Mouse (Mus musculus): Measurements from ENCODE around the gene Nol9. TPM values are rescaled to one million over a fixed set of nuclear protein-coding genes. Genes with fewer than 3 reads are reported as not detected.

Nol9 gene
- polyA plus RNA-seq, 1 experiment from 2014 or later = 20.5 TPM

- H3K27ac ChIP-seq = no peak overlapping the region
- no peak overlapping the region for H3K9ac ChIP-seq (ENCODE audit: low read depth, low read length)
- 96% methylated on average over 3 of the region's 3 CpGs for WGBS
- ATAC-seq (replicated peaks; ENCODE audit: low FRiP score, low read depth) = no peak
- TF ChIP-seq CTCF (IDR thresholded peaks at IDR 0.05; ENCODE audit: low read depth) = no peak
- no peak overlapping the region for H3K4me3 ChIP-seq (replicated peaks; ENCODE audit: low read depth, low read length)
- H3K9me3 ChIP-seq (replicated peaks; ENCODE audit: low read length) = no peaks in the 10 kb centered on the region
- no peak overlapping the region for H3K4me2 ChIP-seq (ENCODE audit: low read length)
- H3K4me1 ChIP-seq (replicated peaks; ENCODE audit: insufficient read depth, low read length) = 0 out of 2 replicates have a peak, but pooled peaks cover 9% of the 10 kb centered on the region
- H3K36me3 ChIP-seq (ENCODE audit: insufficient read depth, low read length) = no peaks in the 10 kb centered on the region
- DNase-seq (ENCODE audit: low spot score) = no peak
- H3K27me3 ChIP-seq (ENCODE audit: insufficient read depth, low read length) = no peaks in the 10 kb centered on the region
Observed at GRCm38 (mm10) chr4:152002063-152002462, 37.1 kb upstream of the Nol9 start.

GRCm38 (mm10) chr4:152006137-152006536 lies 33.0 kb upstream of the Nol9 start:
- H3K4me2 ChIP-seq (ENCODE audit: low read length) = no peak overlapping the region
- H3K27ac ChIP-seq = no peak overlapping the region
- peaks cover 29% of the 10 kb centered on the region for H3K4me1 ChIP-seq (replicated peaks; ENCODE audit: insufficient read depth, low read length)
- peak; percentile 54 for TF ChIP-seq CTCF (IDR thresholded peaks at IDR 0.05; ENCODE audit: low read depth)
- no peak overlapping the region for H3K9ac ChIP-seq (ENCODE audit: low read depth, low read length)
- H3K4me3 ChIP-seq (replicated peaks; ENCODE audit: low read depth, low read length) = no peak overlapping the region
- no peaks in the 10 kb centered on the region for H3K9me3 ChIP-seq (replicated peaks; ENCODE audit: low read length)
- ATAC-seq (replicated peaks; ENCODE audit: low FRiP score, low read depth) = no peak
- no peak for DNase-seq (ENCODE audit: low spot score)
- no peaks in the 10 kb centered on the region for H3K36me3 ChIP-seq (ENCODE audit: insufficient read depth, low read length)
- no peaks in the 10 kb centered on the region for H3K27me3 ChIP-seq (ENCODE audit: insufficient read depth, low read length)
- WGBS = 78% methylated on average over 6 of the region's 6 CpGs

- no peaks in the 10 kb centered on the region for H3K36me3 ChIP-seq (ENCODE audit: insufficient read depth, low read length)
- H3K4me3 ChIP-seq (replicated peaks; ENCODE audit: low read depth, low read length) = no peak overlapping the region
- DNase-seq (ENCODE audit: low spot score) = no peak
- H3K9me3 ChIP-seq (replicated peaks; ENCODE audit: low read length) = no peaks in the 10 kb centered on the region
- H3K27me3 ChIP-seq (ENCODE audit: insufficient read depth, low read length) = no peaks in the 10 kb centered on the region
- peak overlapping the region; percentile 93 for H3K27ac ChIP-seq
- WGBS = 58% methylated on average over 3 of the region's 3 CpGs
- TF ChIP-seq CTCF (IDR thresholded peaks at IDR 0.05; ENCODE audit: low read depth) = no peak
- no peak overlapping the region for H3K4me2 ChIP-seq (ENCODE audit: low read length)
- H3K4me1 ChIP-seq (replicated peaks; ENCODE audit: insufficient read depth, low read length) = peaks cover 29% of the 10 kb centered on the region
- no peak for ATAC-seq (replicated peaks; ENCODE audit: low FRiP score, low read depth)
- H3K9ac ChIP-seq (ENCODE audit: low read depth, low read length) = no peak overlapping the region
Observed at GRCm38 (mm10) chr4:152006812-152007211, 32.3 kb upstream of the Nol9 start.

- Histone ChIP-seq H3K36me3 (ENCODE audit: insufficient read depth, low read length) (0 out of 2 replicates have a peak, but pooled peaks cover 3% of the 10 kb centered on the region), H3K4me1 (replicated peaks; ENCODE audit: insufficient read depth, low read length) (peaks cover 29% of the 10 kb centered on the region), H3K9ac (ENCODE audit: low read depth, low read length) (peak overlapping the region; percentile 32; the same call in 1 of the 2 replicates), H3K4me3 (replicated peaks; ENCODE audit: low read depth, low read length) (peak overlapping the region; percentile 67), H3K27ac (peak overlapping the region; percentile 93), H3K9me3 (replicated peaks; ENCODE audit: low read length) (no peaks in the 10 kb centered on the region), H3K4me2 (ENCODE audit: low read length) (peak overlapping the region; percentile 100), H3K27me3 (ENCODE audit: insufficient read depth, low read length) (no peaks in the 10 kb centered on the region)
- WGBS = 7% methylated on average over 8 of the region's 8 CpGs
- peak; percentile 68 for DNase-seq (ENCODE audit: low spot score)
- no peak for TF ChIP-seq CTCF (IDR thresholded peaks at IDR 0.05; ENCODE audit: low read depth)
- no peak; the same call in 1 of the 2 replicates for ATAC-seq (replicated peaks; ENCODE audit: low FRiP score, low read depth)
Observed at GRCm38 (mm10) chr4:152007481-152008147, 31.5 kb upstream of the Nol9 start.

GRCm38 (mm10) chr4:152008148-152008500 lies 31.0 kb upstream of the Nol9 start:
- DNase-seq (ENCODE audit: low spot score) (peak; percentile 52), ATAC-seq (replicated peaks; ENCODE audit: low FRiP score, low read depth) (no peak)
- Histone ChIP-seq H3K27ac (peak overlapping the region; percentile 93), H3K36me3 (ENCODE audit: insufficient read depth, low read length) (peaks cover 3% of the 10 kb centered on the region; the same call in 1 of the 2 replicates), H3K27me3 (ENCODE audit: insufficient read depth, low read length) (no peaks in the 10 kb centered on the region), H3K9ac (ENCODE audit: low read depth, low read length) (peak overlapping the region; percentile 64), H3K4me2 (ENCODE audit: low read length) (peak overlapping the region; percentile 100), H3K9me3 (replicated peaks; ENCODE audit: low read length) (no peaks in the 10 kb centered on the region), H3K4me3 (replicated peaks; ENCODE audit: low read depth, low read length) (peak overlapping the region; percentile 67), H3K4me1 (replicated peaks; ENCODE audit: insufficient read depth, low read length) (peaks cover 29% of the 10 kb centered on the region)
- WGBS = under 1% methylated on average over 14 of the region's 14 CpGs
- TF ChIP-seq CTCF (IDR thresholded peaks at IDR 0.05; ENCODE audit: low read depth) = no peak

- peak within 1 kb of the TSS; percentile 64 for H3K9ac ChIP-seq (ENCODE audit: low read depth, low read length)
- peak within 1 kb of the TSS; percentile 67 for H3K4me3 ChIP-seq (replicated peaks; ENCODE audit: low read depth, low read length)
- H3K27ac ChIP-seq = peak within 1 kb of the TSS; percentile 93
- no peaks in the 10 kb centered on the region for H3K9me3 ChIP-seq (replicated peaks; ENCODE audit: low read length)
- H3K4me2 ChIP-seq (ENCODE audit: low read length) = peak within 1 kb of the TSS; percentile 100
- ATAC-seq (replicated peaks; ENCODE audit: low FRiP score, low read depth) (peak; percentile 86), DNase-seq (ENCODE audit: low spot score) (peak; percentile 97)
- TF ChIP-seq CTCF (IDR thresholded peaks at IDR 0.05; ENCODE audit: low read depth) = no peak
- peaks cover 29% of the 10 kb centered on the region for H3K4me1 ChIP-seq (replicated peaks; ENCODE audit: insufficient read depth, low read length)
- no peaks in the 10 kb centered on the region for H3K27me3 ChIP-seq (ENCODE audit: insufficient read depth, low read length)
- peaks cover 8% of the 10 kb centered on the region; the same call in 1 of the 2 replicates for H3K36me3 ChIP-seq (ENCODE audit: insufficient read depth, low read length)
- under 1% methylated on average over 29 of the region's 45 CpGs for WGBS
Observed at GRCm38 (mm10) chr4:152008622-152009075, 30.5 kb upstream of the Nol9 start, which contains the start of gene Klhl21. TSS of gene Klhl21 (plus strand) at chr4:152008803.
